Mouse (Mus musculus) T-cell, adult 2 months (primary cell): ENCODE measurements around the gene Gm12184.
"Not testable (repeated sequence)": the region's sequence is repeated elsewhere in the genome, so short reads cannot be mapped to it uniquely, and the experiment has no call there.

ENCODE experiments used
- DNase-seq: peaks from one replicate; pipeline ENCODE4 v3.0.0; 2022; ENCODE audit warnings: low spot score

Gene Gm12184

DNA sequence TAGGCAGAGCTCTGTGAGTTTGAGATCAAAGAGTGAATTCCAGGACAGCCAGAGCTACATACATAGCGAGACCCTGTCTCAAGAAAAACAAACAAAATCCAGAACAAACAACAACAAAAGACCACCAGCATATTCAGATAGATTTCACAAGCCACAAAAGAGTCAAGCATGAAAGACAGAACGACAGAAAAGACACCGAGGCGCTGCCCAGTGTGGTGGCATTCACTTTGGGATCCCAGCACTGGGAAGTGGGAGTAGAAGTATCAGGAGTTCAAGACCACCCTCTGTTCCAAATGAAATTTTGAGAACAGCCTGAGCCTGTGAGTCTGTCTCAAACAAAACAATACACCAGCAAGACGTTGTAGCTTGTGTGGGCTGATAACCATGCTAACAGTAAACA, 20.4 kb upstream of the Gm12184 start:
- no peak for DNase-seq

- not testable (repeated sequence) for DNase-seq
Measured at GRCm38 (mm10) chr11:48846362-48846761, 19.9 kb upstream of the Gm12184 start.

DNA sequence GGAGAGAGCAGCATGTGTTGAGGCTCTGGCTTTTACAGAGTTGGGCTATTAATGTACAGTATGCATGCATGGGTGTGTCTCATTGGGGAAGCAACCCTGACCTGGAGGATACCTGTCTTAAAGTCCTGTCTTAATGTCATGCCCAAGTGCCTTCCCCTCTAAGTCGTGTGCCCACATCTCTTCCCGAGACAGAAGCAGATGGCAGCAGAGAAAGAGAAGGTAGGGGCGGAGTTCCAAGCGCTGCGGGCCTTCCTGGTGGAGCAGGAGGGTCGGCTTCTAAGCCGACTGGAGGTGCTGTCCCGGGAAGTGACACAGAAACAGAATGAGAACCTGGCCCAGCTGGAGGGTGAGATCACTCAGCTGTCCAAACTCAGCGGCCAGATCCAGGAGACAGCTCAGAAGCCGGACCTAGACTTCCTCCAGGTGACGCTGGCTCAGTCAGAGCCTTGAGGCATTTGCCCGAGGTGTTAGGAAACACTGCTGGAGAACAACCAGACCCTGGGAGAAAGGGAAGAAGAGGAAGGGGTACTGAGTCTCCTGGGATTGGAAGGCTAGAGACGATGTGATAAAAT, 18.9 kb upstream of the Gm12184 start:
- no peak for DNase-seq

DNA sequence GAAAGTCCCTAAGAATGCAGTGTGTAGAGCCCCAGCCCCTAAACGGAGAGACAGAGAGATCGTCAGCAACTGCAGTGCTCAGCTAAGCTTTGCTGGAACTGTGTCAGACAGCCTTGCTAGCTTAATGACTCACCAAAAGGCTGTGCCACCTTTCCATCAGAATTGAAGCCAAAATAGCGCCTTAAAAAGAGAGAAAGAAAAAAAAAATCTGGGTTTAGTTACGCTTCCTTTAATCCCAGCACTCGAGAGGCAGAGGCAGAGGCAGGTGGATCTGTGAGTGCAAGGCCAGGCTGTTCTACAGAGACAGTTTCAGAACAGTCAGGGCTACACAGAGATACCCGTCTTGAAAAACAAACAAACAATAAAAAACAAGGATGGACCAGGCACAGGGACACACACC, 17.9 kb upstream of the Gm12184 start:
- no peak for DNase-seq

DNA sequence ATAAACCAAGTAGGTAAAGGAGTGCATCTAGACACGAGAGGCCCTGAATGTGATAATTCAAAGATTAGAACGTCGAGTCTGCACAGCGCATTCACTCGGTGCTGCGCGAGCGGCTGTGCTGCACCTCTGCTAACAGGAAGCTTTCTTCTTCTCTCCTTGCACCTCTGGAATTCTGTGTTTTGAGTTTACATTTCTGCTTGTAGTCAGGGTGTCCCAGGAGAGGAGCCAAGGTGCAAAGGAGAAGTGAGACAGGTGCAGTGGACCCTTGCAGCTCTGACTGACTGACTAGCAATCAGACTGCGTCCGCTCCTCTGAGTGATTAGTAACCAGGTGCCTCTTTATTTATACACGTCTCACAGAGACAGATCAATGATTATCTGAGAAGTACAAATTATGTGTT, 16.7 kb upstream of the Gm12184 start:
- DNase-seq, result no peak

- DNase-seq, result no peak
Measured at GRCm38 (mm10) chr11:48842378-48842792, 15.9 kb upstream of the Gm12184 start.

- DNase-seq, result no peak
Measured at GRCm38 (mm10) chr11:48841213-48841612, 14.8 kb upstream of the Gm12184 start.

DNA sequence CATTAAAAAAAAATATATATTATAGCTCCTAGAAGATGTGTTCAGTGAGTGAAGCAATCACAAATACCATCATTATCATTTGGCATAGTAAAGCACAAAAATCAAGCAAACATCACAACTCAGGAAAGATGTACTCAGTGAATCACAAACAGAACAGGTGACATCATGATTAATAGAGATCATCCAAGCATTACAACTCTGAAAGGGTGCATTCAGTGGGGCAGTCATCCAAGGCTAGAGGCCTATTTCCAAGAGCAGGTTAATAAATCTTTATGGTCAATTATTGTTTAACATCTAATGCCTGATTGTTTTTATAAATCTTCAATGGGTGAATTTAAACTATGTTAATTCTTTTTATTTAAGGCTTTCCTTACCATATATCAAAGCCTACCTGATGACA, 14.3 kb upstream of the Gm12184 start:
- no peak for DNase-seq

DNA sequence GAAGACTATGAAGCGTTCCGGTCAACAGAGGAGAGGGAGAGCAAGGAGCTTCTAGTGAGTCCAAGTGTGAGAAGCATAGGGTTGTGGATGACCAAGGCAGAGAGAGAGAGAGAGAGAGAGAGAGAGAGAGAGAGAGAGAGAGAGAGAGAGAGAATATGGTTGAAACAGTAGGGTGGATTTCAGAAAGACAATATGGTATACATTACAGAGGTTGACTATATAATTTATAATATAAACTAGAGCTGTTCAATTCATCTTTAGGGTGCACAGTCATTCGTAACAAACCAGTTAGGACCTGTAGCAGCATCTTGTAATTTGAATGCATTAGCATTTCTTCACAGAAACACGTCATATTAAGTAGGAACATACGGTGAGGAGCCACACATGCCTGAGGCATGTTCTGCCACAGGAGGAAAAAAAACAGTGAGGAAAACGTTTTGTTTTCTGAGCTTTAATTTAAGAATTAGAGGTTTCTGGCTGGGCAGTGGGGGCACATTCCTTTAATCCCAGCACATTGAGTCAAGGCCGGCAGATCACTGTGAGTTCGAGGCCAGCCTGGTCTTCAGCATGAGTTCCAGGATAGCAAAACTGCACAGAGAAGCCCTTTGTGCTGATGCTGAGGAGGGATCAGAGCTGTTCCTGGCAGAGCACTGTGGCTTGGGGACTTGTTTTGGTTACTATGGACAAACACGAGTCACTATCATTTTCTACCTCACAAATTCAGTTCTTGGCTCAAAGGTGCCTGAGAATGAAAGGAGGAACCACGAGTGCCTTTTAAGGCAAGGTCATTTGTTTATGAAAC, 12.6 kb upstream of the Gm12184 start:
- DNase-seq, result no peak

- peak; percentile 53 for DNase-seq
Measured at GRCm38 (mm10) chr11:48838181-48838797, 11.8 kb upstream of the Gm12184 start.

DNA sequence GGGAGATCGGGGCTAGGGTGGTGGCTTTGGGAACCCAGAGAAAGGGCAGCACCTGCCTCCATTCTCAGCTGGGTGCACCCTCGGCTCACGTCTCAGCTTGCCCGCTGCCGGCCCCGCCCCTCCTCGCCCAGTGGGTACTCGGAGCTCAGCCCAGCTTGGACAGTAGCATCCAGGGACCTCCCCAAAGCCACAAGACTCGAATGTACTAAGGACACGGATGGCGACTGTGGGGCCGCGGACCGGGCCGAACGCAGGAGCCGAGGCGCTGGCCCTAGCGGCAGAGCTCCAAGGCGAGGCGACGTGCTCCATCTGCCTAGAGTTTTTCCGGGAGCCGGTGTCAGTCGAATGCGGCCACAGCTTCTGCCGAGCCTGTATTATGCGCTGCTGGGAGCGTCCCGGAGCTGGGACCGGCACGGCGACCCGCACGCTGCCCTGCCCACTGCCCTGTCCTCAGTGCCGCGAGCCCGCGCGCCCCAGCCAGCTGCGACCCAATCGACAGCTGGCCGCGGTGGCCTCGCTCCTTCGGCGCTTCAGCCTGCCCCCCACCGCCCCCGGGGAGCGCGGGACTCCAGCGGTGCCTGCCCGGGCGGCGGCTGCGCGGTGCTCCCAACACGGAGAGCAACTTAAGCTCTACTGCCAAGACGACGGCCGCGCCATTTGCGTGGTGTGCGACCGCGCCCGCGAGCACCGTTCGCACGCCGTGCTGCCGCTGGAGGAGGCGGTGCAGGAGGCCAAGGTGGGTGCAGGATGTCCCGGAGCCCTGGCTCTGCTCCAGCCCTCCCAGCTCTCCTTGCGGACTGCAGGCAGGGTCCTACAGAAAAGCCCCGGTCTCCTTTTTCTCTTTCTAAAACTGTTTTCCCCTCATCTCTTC, 11.1 kb upstream of the Gm12184 start:
- peak; percentile 66 for DNase-seq

DNA sequence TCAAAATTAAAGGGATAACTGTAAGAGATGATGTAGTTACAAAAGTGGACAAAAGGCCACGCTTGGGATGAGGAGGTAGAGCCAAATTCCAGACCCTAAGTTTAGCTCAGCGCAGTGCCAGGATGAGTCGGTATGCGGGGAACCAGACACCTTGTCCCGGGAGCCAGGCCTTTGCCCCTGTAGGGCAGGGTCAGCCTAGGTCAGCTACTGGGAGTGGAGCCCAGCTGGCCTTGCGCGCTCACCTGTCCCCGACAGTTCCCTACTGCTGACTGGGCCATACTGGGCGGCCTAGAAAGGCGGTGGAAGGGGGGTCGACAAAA, 10.5 kb upstream of the Gm12184 start:
- no peak for DNase-seq

DNA sequence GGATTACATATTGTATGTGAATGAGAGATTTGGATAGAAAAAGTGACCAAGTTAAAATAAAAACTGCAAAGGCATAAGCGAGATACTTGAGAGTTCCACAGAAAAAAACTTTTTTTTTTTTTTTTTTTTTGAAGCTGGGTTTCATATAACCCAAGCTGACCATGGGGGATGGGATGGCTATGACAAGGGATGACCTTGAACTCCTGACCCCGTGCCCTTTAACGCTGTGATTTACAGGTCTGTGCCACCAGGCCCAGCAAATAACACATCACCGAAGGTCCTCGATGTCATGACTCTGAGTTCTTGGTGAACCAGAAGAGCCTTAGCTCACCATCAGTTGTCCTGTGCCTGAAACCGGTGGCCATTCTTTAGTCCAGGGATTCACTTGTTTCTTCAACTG, 9.5 kb upstream of the Gm12184 start:
- no peak for DNase-seq

DNA sequence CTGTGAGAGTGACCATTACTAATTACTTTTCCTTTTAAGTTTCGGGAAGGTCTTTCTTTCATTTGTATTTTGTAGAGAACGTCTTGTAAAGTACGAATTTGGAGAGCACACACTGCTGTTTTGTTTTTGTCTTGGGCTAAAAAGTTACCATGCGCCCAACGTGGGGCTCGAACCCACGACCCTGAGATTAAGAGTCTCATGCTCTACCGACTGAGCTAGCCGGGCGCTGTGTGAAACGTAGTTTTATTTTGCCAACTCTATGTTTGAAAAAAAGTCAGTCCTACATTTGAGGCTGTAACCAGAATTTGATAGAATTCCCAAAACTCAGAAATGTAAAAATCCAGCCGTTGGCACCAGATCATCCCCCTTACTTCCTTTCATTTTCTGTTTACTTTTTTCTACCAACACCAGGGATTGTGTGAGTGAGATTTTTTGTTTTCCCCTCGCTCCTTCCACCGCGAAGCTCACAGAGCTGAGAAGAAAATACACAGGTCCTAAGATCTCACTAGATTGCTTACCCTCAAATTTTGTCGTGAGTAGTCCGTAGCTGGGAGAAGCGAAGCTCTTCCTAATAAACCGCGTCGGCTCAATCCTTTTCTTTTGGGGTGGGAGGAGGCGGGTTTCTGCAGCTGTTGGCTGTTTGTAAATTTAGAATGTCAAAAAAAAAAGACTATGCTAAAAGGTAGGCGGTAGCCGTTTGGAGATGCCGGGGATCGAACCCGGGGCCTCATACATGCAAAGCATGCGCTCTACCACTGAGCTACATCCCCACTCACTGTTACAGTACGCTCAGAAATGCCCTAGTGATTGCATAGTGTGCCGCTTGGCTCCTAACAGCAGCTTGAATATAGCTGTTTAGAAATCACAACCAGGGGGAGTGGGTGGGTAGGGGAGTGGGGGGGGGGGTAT, 7.5 kb upstream of the Gm12184 start:
- peak; percentile 89 for DNase-seq

DNA sequence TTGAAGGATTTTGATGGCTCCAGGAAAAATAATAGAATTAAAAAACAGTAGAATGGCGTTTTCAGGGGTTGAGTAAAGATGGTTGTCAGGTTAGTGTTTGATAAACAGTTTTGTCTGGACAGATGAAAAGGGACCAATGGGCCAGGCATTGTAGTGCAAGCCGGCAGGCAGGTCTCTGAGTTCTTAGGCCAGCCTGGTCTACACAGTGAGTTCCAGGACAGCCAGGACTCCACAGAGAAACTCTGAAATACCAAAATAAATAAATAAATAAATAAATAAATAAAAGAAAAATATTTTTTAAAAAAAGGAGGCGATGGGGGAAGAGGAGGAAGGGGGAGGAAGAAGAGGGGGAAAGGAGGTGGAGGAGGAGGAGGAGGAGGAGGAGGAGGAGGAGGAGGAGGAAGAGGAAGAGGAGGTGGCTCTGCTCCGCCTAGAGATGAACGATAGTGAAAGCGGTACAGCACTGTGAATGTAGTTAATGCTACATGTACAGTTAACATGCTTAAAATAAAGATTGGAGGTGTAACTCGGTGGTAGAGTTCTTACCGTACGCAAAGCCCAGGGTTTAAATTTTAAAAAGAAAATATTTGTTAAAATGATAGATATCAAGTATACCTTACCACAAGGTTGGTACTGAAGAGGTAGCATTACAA, 6.7 kb upstream of the Gm12184 start:
- no peak for DNase-seq

GRCm38 (mm10) chr11:48831273-48831672, 4.8 kb upstream of the Gm12184 start:
- DNase-seq, result no peak

- DNase-seq, result no peak
Measured at GRCm38 (mm10) chr11:48830279-48830678, 3.8 kb upstream of the Gm12184 start.

DNA sequence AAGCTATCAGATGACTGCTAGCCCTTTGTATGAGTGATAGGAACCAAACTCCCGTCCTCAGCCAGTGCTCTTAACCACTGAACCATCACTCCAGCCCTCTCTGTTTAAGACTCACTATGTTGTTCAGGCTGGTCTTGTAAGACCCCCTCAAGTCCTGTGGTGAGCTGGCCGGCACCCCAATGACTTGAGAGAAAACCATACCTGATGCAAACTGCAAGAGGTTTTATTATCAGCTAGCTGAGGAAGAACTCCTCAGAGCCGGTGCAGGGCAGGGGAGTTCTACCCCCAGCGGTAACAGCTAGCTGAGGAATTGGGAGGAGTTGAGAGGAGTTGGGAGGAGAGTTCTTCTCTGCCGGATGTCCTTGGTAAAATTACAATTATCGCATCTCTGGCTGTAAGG, 1.5 kb upstream of the Gm12184 start:
- no peak for DNase-seq

GRCm38 (mm10) chr11:48826752-48827096, 269 bp upstream of the Gm12184 start:
- DNase-seq, result no peak

DNA sequence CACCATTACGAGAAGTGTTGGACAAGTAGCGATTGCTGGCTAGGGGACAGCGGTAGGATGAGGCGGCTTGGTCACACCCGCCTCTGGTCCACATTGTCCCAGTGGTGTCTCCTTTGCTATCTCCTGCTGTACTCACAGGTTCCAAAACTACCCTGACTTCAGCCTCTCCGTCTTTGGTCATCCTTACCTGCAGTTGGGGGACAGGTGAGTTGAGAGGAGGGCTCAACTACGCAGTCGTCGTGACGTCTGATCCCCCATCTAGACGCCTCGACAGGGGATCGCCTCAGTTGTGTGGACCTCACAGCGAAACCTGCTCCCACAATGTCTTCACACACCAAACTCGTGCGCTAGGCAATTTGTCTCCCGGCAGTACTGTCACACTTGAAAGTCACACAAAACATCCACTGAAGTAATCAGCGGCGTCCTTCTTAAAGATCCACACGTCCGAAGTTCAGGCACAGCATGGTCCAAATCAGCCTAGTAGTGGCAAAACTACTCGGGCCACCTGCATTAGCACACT, 2.1 kb downstream of the Gm12184 start:
- DNase-seq, result no peak

DNA sequence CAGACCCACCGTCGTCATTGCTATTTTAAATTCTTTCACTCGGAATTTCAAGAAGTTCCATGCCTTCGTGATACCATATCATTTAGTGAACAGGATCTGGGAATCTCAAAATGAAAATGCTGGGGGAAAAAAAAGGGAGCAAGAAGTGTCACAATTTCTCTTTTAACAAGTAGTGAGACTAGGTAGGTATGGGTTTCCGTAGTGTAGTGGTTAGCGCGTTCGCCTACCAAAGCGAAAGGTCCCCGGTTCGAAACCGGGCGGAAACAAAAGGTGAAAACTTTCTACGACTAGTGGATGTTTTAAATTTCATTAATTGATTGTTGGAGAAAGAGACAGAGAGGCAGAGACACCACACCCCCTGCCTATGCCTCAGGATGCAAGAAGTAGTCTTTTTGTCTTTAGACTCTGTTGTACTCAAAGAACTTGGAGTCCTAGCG, 2.9 kb downstream of the Gm12184 start:
- DNase-seq, result peak; percentile 80
